Mouse (Mus musculus) 416B (cell line): Measurements from ENCODE around the gene Rhoj.
"Not testable (repeated sequence)": the region's sequence is repeated elsewhere in the genome, so short reads cannot be mapped to it uniquely, and the experiment has no call there.

Experiments
- DNase-seq: peaks from one replicate; pipeline ENCODE4 v3.0.0; 2011; ENCODE audit warnings: low read depth

Rhoj gene

GRCm38 (mm10) chr12:75394011-75394773 lies 86.1 kb downstream of the Rhoj start:
- no peak for DNase-seq

- DNase-seq, result no peak
Measured at GRCm38 (mm10) chr12:75396616-75397015, 88.5 kb downstream of the Rhoj start.

- DNase-seq, result no peak
Measured at GRCm38 (mm10) chr12:75397077-75397476, 89.0 kb downstream of the Rhoj start.

- DNase-seq, result no peak
Measured at GRCm38 (mm10) chr12:75412964-75413363, 104.8 kb downstream of the Rhoj start.

GRCm38 (mm10) chr12:75414991-75415390 lies 106.9 kb downstream of the Rhoj start:
- DNase-seq, result peak; percentile 21

GRCm38 (mm10) chr12:75416681-75417080 lies 108.6 kb downstream of the Rhoj start, which contains the start of gene Gphb5:
TSS of gene Gphb5 (minus strand) at chr12:75416781.
- DNase-seq, result no peak

GRCm38 (mm10) chr12:75424359-75424758 lies 116.2 kb downstream of the Rhoj start:
- no peak for DNase-seq

GRCm38 (mm10) chr12:75424817-75425216 lies 116.7 kb downstream of the Rhoj start:
- no peak for DNase-seq

GRCm38 (mm10) chr12:75425882-75426281 lies 117.8 kb downstream of the Rhoj start:
- DNase-seq, result peak; percentile 19

- no peak for DNase-seq
Measured at GRCm38 (mm10) chr12:75428719-75429118, 120.6 kb downstream of the Rhoj start.

- DNase-seq, result no peak
Measured at GRCm38 (mm10) chr12:75429685-75430396, 121.7 kb downstream of the Rhoj start.

GRCm38 (mm10) chr12:75432400-75432799 lies 124.3 kb downstream of the Rhoj start:
- DNase-seq, result not testable (repeated sequence)

GRCm38 (mm10) chr12:75446245-75446644 lies 138.1 kb downstream of the Rhoj start:
- peak; percentile 28 for DNase-seq

- peak; percentile 91 for DNase-seq
Measured at GRCm38 (mm10) chr12:75448921-75449320, 140.8 kb downstream of the Rhoj start.

GRCm38 (mm10) chr12:75449475-75449966 lies 141.4 kb downstream of the Rhoj start:
- DNase-seq, result peak; percentile 74

GRCm38 (mm10) chr12:75450011-75450410 lies 141.9 kb downstream of the Rhoj start:
- no peak for DNase-seq

GRCm38 (mm10) chr12:75450592-75450991 lies 142.5 kb downstream of the Rhoj start:
- no peak for DNase-seq
